Mouse (Mus musculus) CD4-positive helper T cell, adult 2 months (primary cell): ENCODE measurements around the gene Natd1.

ENCODE experiments used
- DNase-seq: peaks from one replicate; pipeline ENCODE4 v3.0.0-alpha.2; 2012; ENCODE audit warnings: low read depth, missing footprints, low spot score

The Natd1 gene

GRCm38 (mm10) chr11:60932503-60933020 is 18.0 kb upstream of the Natd1 start:
- peak; percentile 39 for DNase-seq

- DNase-seq, result peak; percentile 95
Observed at GRCm38 (mm10) chr11:60931869-60932481, 17.4 kb upstream of the Natd1 start, which contains the start of gene Map2k3. Map2k3 (plus strand) TSS chr11:60932033.

- no peak for DNase-seq
Observed at GRCm38 (mm10) chr11:60931282-60931868, 16.8 kb upstream of the Natd1 start.

GRCm38 (mm10) chr11:60930724-60931281 is 16.3 kb upstream of the Natd1 start:
- no peak for DNase-seq

- DNase-seq, result peak; percentile 90
Observed at GRCm38 (mm10) chr11:60927264-60927663, 12.7 kb upstream of the Natd1 start.

GRCm38 (mm10) chr11:60924981-60925380 is 10.4 kb upstream of the Natd1 start:
- DNase-seq, result no peak

GRCm38 (mm10) chr11:60924498-60924897 is 9.9 kb upstream of the Natd1 start:
- no peak for DNase-seq

GRCm38 (mm10) chr11:60922964-60923363 is 8.4 kb upstream of the Natd1 start:
- DNase-seq, result no peak

GRCm38 (mm10) chr11:60922195-60922594 is 7.6 kb upstream of the Natd1 start:
- DNase-seq, result no peak

GRCm38 (mm10) chr11:60920021-60920420 is 5.5 kb upstream of the Natd1 start:
- no peak for DNase-seq

- DNase-seq, result no peak
Observed at GRCm38 (mm10) chr11:60915201-60915600, 651 bp upstream of the Natd1 start.

GRCm38 (mm10) chr11:60913301-60914196 is 1.0 kb downstream of the Natd1 start:
- DNase-seq, result peak; percentile 91

- DNase-seq, result peak; percentile 16
Observed at GRCm38 (mm10) chr11:60912525-60912973, 2.0 kb downstream of the Natd1 start.

GRCm38 (mm10) chr11:60909626-60910025 is 4.9 kb downstream of the Natd1 start:
- DNase-seq, result no peak

GRCm38 (mm10) chr11:60908073-60908472 is 6.5 kb downstream of the Natd1 start:
- no peak for DNase-seq

- DNase-seq, result no peak
Observed at GRCm38 (mm10) chr11:60906449-60906848, 8.1 kb downstream of the Natd1 start.

GRCm38 (mm10) chr11:60905407-60906120 is 9.0 kb downstream of the Natd1 start:
- DNase-seq, result no peak

- DNase-seq, result no peak
Observed at GRCm38 (mm10) chr11:60903661-60904061, 10.9 kb downstream of the Natd1 start.

GRCm38 (mm10) chr11:60902486-60902885 is 12.1 kb downstream of the Natd1 start:
- no peak for DNase-seq

- no peak for DNase-seq
Observed at GRCm38 (mm10) chr11:60902001-60902400, 12.5 kb downstream of the Natd1 start.

- no peak for DNase-seq
Observed at GRCm38 (mm10) chr11:60895915-60896314, 18.6 kb downstream of the Natd1 start.
